10 mouse cellular contexts compared by ENCODE assay signal in genomic region chr9:58440614-58441013, GRCm38 (mm10). TPM values are rescaled to one million over a fixed set of nuclear protein-coding genes. Genes with fewer than 3 reads are reported as not detected.
DNase-seq lines count a peak whose midpoint lies in the region; ATAC-seq and TF ChIP-seq lines count a peak whose summit lies in the region.
"Had no signal": no experiment of that assay in that cellular context is flagged by ENCODE, and none has a peak within 500 bp of the region (broad histone marks: within the 10 kb centered on the region; RNA-seq: fewer than 3 reads in every experiment).

No protein-coding gene starts in this region.

- H3K4me1 ChIP-seq in forebrain, embryonic 14.5 days (ENCODE audit: control insufficient read depth, insufficient read depth, low read length): peaks cover 42% of the 10 kb centered on the region
- peaks cover 52% of the 10 kb centered on the region for H3K4me1 ChIP-seq in forebrain, embryonic 16.5 days (replicated peaks; ENCODE audit: control insufficient read depth, insufficient read depth, low read length)
- peaks cover 24% of the 10 kb centered on the region; the same call in 1 of the 2 replicates for H3K4me1 ChIP-seq in midbrain, postnatal 0 days (ENCODE audit: insufficient read depth, low read length)
- peaks cover 33% of the 10 kb centered on the region for H3K4me1 ChIP-seq in midbrain, embryonic 14.5 days (ENCODE audit: control insufficient read depth, insufficient read depth, low read length)
- peaks cover 28% of the 10 kb centered on the region for H3K4me1 ChIP-seq in forebrain, postnatal 0 days (ENCODE audit: insufficient read depth)
- H3K4me1 ChIP-seq: liver, embryonic 13.5 days had no signal

- H3K4me2 ChIP-seq in forebrain, embryonic 14.5 days (ENCODE audit: low read length): no peak overlapping the region
- H3K4me2 ChIP-seq in forebrain, embryonic 16.5 days (ENCODE audit: low read length): no peak overlapping the region
- H3K4me2 ChIP-seq in midbrain, postnatal 0 days (ENCODE audit: low read depth, low read length, poor library complexity, severe bottlenecking): no peak overlapping the region
- H3K4me2 ChIP-seq in midbrain, embryonic 14.5 days (ENCODE audit: low read length): no peak overlapping the region
- no peak overlapping the region for H3K4me2 ChIP-seq in forebrain, postnatal 0 days (ENCODE audit: low read depth)
- H3K4me2 ChIP-seq: liver, embryonic 13.5 days had no signal

- H3K27ac ChIP-seq in forebrain, embryonic 14.5 days (ENCODE audit: low read depth, low read length): peak overlapping the region; percentile 44; the same call in 1 of the 2 replicates
- no peak overlapping the region; the same call in 1 of the 2 replicates for H3K27ac ChIP-seq in forebrain, embryonic 16.5 days (ENCODE audit: low read length)
- peak overlapping the region; percentile 44; the same call in 1 of the 2 replicates for H3K27ac ChIP-seq in midbrain, postnatal 0 days (ENCODE audit: low read depth, low read length)
- no peak overlapping the region for H3K27ac ChIP-seq in midbrain, embryonic 14.5 days (replicated peaks; ENCODE audit: low read depth, low read length)
- H3K27ac ChIP-seq in forebrain, postnatal 0 days (ENCODE audit: low read depth, low read length): 0 out of 2 replicates have a peak overlapping the region, but pooled peaks have one; percentile 21
- H3K27ac ChIP-seq: liver, embryonic 13.5 days had no signal

- TF ChIP-seq CTCF in midbrain, postnatal 0 days (IDR thresholded peaks at IDR 0.05): no peak
- no peak for TF ChIP-seq CTCF in forebrain, postnatal 0 days (IDR thresholded peaks at IDR 0.05; ENCODE audit: low read depth)

- no peaks in the 10 kb centered on the region for H3K36me3 ChIP-seq in forebrain, embryonic 14.5 days (ENCODE audit: control insufficient read depth, insufficient read depth, low read length)
- no peaks in the 10 kb centered on the region for H3K36me3 ChIP-seq in forebrain, embryonic 16.5 days (ENCODE audit: control insufficient read depth, insufficient read depth)
- no peaks in the 10 kb centered on the region for H3K36me3 ChIP-seq in midbrain, postnatal 0 days (ENCODE audit: insufficient read depth, low read length)
- H3K36me3 ChIP-seq in midbrain, embryonic 14.5 days (ENCODE audit: control insufficient read depth, insufficient read depth, low read length): no peaks in the 10 kb centered on the region
- no peaks in the 10 kb centered on the region for H3K36me3 ChIP-seq in forebrain, postnatal 0 days (ENCODE audit: insufficient read depth)
- H3K36me3 ChIP-seq: liver, embryonic 13.5 days had no signal

- no peak for DNase-seq in forebrain, embryonic 14.5 days (ENCODE audit: low spot score)
- peak; percentile 73 for DNase-seq in midbrain, postnatal 0 days (ENCODE audit: low spot score)
- DNase-seq in midbrain, embryonic 14.5 days: no peak
- DNase-seq in forebrain, postnatal 0 days: no peak
- DNase-seq in liver: no peak
- no peak for DNase-seq in thymus, postnatal 25 days
- no peak for DNase-seq in thymus, postnatal 4 days
- DNase-seq: liver, embryonic 13.5 days had no signal

- H3K4me3 ChIP-seq in forebrain, embryonic 14.5 days (ENCODE audit: low read depth, low read length): no peak overlapping the region
- no peak overlapping the region for H3K4me3 ChIP-seq in forebrain, embryonic 16.5 days (replicated peaks; ENCODE audit: low read length)
- H3K4me3 ChIP-seq in midbrain, postnatal 0 days (ENCODE audit: low read depth, low read length): no peak overlapping the region
- H3K4me3 ChIP-seq in midbrain, embryonic 14.5 days (replicated peaks; ENCODE audit: low read depth, low read length): no peak overlapping the region
- H3K4me3 ChIP-seq in forebrain, postnatal 0 days (ENCODE audit: low read depth, low read length): no peak overlapping the region
- H3K4me3 ChIP-seq: liver, embryonic 13.5 days; myocyte had no signal

- H3K9me3 ChIP-seq in forebrain, embryonic 14.5 days (replicated peaks; ENCODE audit: control insufficient read depth, low read length): no peaks in the 10 kb centered on the region
- no peaks in the 10 kb centered on the region for H3K9me3 ChIP-seq in forebrain, embryonic 16.5 days (ENCODE audit: control insufficient read depth, low read length)
- no peaks in the 10 kb centered on the region for H3K9me3 ChIP-seq in midbrain, postnatal 0 days (ENCODE audit: low read length)
- H3K9me3 ChIP-seq in midbrain, embryonic 14.5 days (ENCODE audit: control insufficient read depth, low read length): no peaks in the 10 kb centered on the region
- H3K9me3 ChIP-seq in forebrain, postnatal 0 days (ENCODE audit: low read length): no peaks in the 10 kb centered on the region
- H3K9me3 ChIP-seq: liver, embryonic 13.5 days had no signal

- H3K9ac ChIP-seq in forebrain, embryonic 14.5 days (ENCODE audit: low read length): no peak overlapping the region
- H3K9ac ChIP-seq in forebrain, embryonic 16.5 days (replicated peaks; ENCODE audit: low read depth, low read length): no peak overlapping the region
- H3K9ac ChIP-seq in midbrain, postnatal 0 days (replicated peaks; ENCODE audit: low read length, poor library complexity, severe bottlenecking): no peak overlapping the region
- H3K9ac ChIP-seq in midbrain, embryonic 14.5 days (replicated peaks; ENCODE audit: low read length): no peak overlapping the region
- no peak overlapping the region for H3K9ac ChIP-seq in forebrain, postnatal 0 days
- H3K9ac ChIP-seq: liver, embryonic 13.5 days had no signal

- no peaks in the 10 kb centered on the region for H3K27me3 ChIP-seq in forebrain, embryonic 14.5 days (replicated peaks; ENCODE audit: control insufficient read depth, insufficient read depth, low read length)
- H3K27me3 ChIP-seq in forebrain, embryonic 16.5 days (replicated peaks; ENCODE audit: control insufficient read depth, insufficient read depth, low read length): no peaks in the 10 kb centered on the region
- no peaks in the 10 kb centered on the region for H3K27me3 ChIP-seq in midbrain, postnatal 0 days (ENCODE audit: insufficient read depth, low read length)
- no peaks in the 10 kb centered on the region for H3K27me3 ChIP-seq in midbrain, embryonic 14.5 days (ENCODE audit: control insufficient read depth, insufficient read depth, low read length)
- H3K27me3 ChIP-seq in forebrain, postnatal 0 days (ENCODE audit: insufficient read depth, low read length): no peaks in the 10 kb centered on the region
- H3K27me3 ChIP-seq: liver, embryonic 13.5 days had no signal

- ATAC-seq in forebrain, embryonic 14.5 days: no peak
- no peak for ATAC-seq in forebrain, embryonic 16.5 days
- no peak; the same call in 1 of the 2 replicates for ATAC-seq in midbrain, postnatal 0 days (ENCODE audit: low FRiP score)
- ATAC-seq in midbrain, embryonic 14.5 days (ENCODE audit: low FRiP score, low TSS enrichment): no peak
- no peak for ATAC-seq in forebrain, postnatal 0 days

RNA-seq across cellular contexts. Expression of gene Insyn1, which starts 47.8 kb away (rescaled TPM):
- polyA plus RNA-seq in forebrain, embryonic 14.5 days (2014; fragmentation: Nextera tagmentation; extraction: Ambion mirVana): 8.0 and 8.1 TPM in 2 replicates
- polyA plus RNA-seq in forebrain, embryonic 16.5 days (2015; fragmentation: Nextera tagmentation; extraction: Ambion mirVana): 4.0 and 4.9 TPM in 2 replicates
- total RNA-seq in midbrain, postnatal 0 days (2014; rRNA removed): 118 and 131 TPM in 2 replicates
- polyA plus RNA-seq in midbrain, postnatal 0 days (2015; fragmentation: Nextera tagmentation; extraction: Ambion mirVana): 7.2 and 9.0 TPM in 2 replicates
- 10.5 and 21.2 TPM in 2 replicates for polyA plus RNA-seq in midbrain, embryonic 14.5 days (2014; fragmentation: Nextera tagmentation; extraction: Ambion mirVana)
- 65.3 and 71.5 TPM in 2 replicates for total RNA-seq in forebrain, postnatal 0 days (2014; rRNA removed)
- 6.0 TPM in 2 replicates for polyA plus RNA-seq in forebrain, postnatal 0 days (2015; fragmentation: Nextera tagmentation; extraction: Ambion mirVana)

Comparison
In these comparisons a context has a peak if more than half of its experiments do, and no peak if none do; other contexts are left out.
1. H3K27ac ChIP-seq: peak in forebrain, embryonic 14.5 days (single experiment), midbrain, postnatal 0 days (single experiment) and forebrain, postnatal 0 days (single experiment); none in forebrain, embryonic 16.5 days (single experiment) and midbrain, embryonic 14.5 days (single experiment).